Mouse (Mus musculus) kidney, adult 2 months (tissue): ENCODE results near the gene Pafah1b2. TPM values are rescaled to one million over a fixed set of nuclear protein-coding genes. Genes with fewer than 3 reads are reported as not detected.
A peak's percentile ranks its signal among the peaks of the same experiment; 100 is the strongest.

Experiments
- DNase-seq: peaks from one replicate; pipeline ENCODE4 v3.0.0; 2021
- H3K27ac ChIP-seq: fragments of 200-500 bp; 2 replicates; pipeline ENCODE4 v1.5.1; 2012; ENCODE audit warnings: low read depth, low read length, control low read depth, inconsistent platforms; ENCODE audit not compliant: insufficient read depth
- H3K27me3 ChIP-seq: fragments of 200-500 bp; replicated peaks from 2 replicates; pipeline ENCODE4 v1.6.1; 2012; ENCODE audit warnings: mild to moderate bottlenecking, moderate library complexity, low read length, inconsistent platforms; ENCODE audit not compliant: control insufficient read depth, insufficient read depth
- H3K36me3 ChIP-seq: fragments of 200-500 bp; 2 replicates; pipeline ENCODE4 v1.6.1; 2012; ENCODE audit warnings: mild to moderate bottlenecking, moderate library complexity, low read length, inconsistent platforms; ENCODE audit not compliant: control insufficient read depth, insufficient read depth
- H3K4me1 ChIP-seq: fragments of 200-500 bp; 2 replicates; pipeline ENCODE4 v1.6.1; 2011; ENCODE audit warnings: low read length; ENCODE audit not compliant: control insufficient read depth, insufficient read depth
- H3K4me3 ChIP-seq: fragments of 200-500 bp; 2 replicates; pipeline ENCODE4 v1.5.1; 2011; ENCODE audit warnings: mild to moderate bottlenecking, low read depth, low read length, control low read depth; ENCODE audit not compliant: insufficient read depth
- CTCF ChIP-seq: fragments of 200-500 bp; conservative IDR thresholded peaks from 2 replicates; pipeline ENCODE4 v1.5.1; 2011; ENCODE audit warnings: low read depth, mild to moderate bottlenecking, control low read depth, low read length, moderate library complexity, mixed read lengths; ENCODE audit not compliant: insufficient read depth, insufficient read length
- POLR2A ChIP-seq: fragments of 200-500 bp; IDR thresholded peaks from one replicate; pipeline ENCODE4 v1.6.1; 2011; ENCODE audit warnings: low read depth, low read length, control low read depth
- WGBS: fragments of 180-500 bp; shearing (Covaris S2); methylation state at CpG from one replicate; pipeline ENCODE4 v1.1.7; 2018; 5-methylcytosine and 5-hydroxymethylcytosine counted together
- polyA plus RNA-seq: library from polyadenylated mRNA; depleted of rRNA; stranded (reverse); fragments of >200 nt; gene quantifications from 2 replicates; pipeline ENCODE4 v1.2.3, GENCODE M21; 2012

The Pafah1b2 gene
- polyA plus RNA-seq, 1 experiment: 21.1 TPM

DNA sequence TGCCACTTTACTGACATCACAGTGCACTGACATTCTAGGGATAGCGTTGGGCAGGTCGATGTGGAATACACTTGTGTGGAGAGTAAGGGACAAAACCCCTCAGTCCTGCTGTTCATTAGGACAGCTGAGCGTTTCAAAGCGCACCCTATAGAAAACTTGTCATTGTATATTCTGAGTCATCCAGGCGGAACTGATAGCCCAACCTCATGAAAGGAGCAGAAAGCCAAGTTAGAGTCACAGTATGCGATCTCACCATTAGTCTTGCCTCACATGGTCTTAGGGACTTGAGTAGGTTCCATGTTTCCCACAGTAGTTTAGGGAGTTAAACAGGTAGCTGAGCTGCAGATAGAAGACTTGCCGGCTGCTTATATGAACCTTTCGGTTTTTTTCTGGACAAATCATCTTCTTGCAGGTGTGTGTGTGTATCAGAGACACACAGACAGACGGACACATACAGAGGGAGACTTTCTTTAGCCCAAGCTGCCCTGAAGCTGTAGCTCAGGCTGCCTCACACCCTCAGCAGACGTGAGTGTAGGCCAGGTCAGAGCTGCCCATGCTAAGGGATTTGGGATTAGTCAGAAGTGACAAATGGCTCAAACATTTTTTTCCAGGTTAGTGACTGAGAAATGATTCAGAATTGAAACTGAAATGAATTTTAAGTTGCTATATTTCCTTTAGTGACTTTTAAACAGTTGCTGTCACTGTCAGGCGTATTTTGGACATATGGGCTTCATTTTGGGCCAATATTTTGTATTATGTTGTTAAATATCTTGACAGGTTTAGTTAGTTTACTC is 34.4 kb upstream of the Pafah1b2 start:
- Histone ChIP-seq H3K36me3 (no peaks in the 10 kb centered on the region), H3K4me3 (no peak overlapping the region), H3K27ac (no peak overlapping the region), H3K27me3 (no peaks in the 10 kb centered on the region), H3K4me1 (peaks cover 15% of the 10 kb centered on the region; the same call in 1 of the 2 replicates)
- TF ChIP-seq POLR2A (no peak), CTCF (no peak)
- 83% methylated on average over 11 of the region's 11 CpGs for WGBS
- no peak for DNase-seq

DNA sequence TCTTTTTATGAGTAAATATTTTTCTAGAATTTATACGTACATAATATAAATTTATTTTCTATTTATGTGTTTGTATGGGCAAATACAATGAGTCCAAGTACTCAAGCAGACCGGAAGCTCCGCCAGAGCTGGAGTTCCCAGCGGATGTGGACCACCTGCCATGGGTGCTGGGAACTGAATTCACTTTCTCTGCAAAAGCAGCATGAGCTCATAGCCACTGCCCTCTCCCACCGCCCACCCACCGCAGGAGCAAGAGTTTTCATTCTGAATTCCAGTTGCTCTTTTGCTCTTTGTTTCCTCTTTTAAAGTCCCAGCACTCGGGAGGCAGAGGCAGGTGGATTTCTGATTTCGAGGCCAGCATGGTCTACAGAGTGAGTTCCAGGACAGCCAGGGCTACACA is 31.1 kb upstream of the Pafah1b2 start:
- Histone ChIP-seq H3K27me3 (no peaks in the 10 kb centered on the region), H3K4me1 (peaks cover 10% of the 10 kb centered on the region; the same call in 1 of the 2 replicates), H3K27ac (no peak overlapping the region), H3K36me3 (no peaks in the 10 kb centered on the region), H3K4me3 (no peak overlapping the region)
- no peak for DNase-seq
- 94% methylated on average over 8 of the region's 8 CpGs for WGBS
- TF ChIP-seq POLR2A (no peak), CTCF (no peak)

DNA sequence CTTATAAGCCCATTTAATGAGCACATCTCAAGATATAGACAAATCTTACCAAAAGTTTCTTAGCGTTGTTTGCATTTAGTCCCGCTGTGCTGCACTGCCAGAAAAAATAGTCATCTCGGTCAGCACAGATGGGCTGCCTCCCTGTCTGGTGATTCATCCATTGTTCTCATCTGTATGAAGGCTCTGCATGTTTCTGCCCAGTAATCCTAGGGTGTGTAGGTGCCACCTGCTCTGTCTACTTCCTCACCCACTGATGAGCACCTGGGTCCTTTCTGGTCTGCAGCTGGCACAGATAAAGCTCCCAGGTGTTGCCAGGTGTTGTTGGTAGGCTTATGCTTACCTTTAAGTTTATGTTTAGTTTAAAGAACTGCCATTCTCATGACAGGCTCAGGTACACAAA is 29.9 kb upstream of the Pafah1b2 start:
- TF ChIP-seq CTCF (no peak), POLR2A (no peak)
- no peaks in the 10 kb centered on the region for H3K27me3 ChIP-seq
- no peak overlapping the region for H3K27ac ChIP-seq
- H3K4me3 ChIP-seq: no peak overlapping the region
- DNase-seq: no peak
- H3K36me3 ChIP-seq: no peaks in the 10 kb centered on the region
- 86% methylated on average over 3 of the region's 3 CpGs for WGBS
- peaks cover 13% of the 10 kb centered on the region; the same call in 1 of the 2 replicates for H3K4me1 ChIP-seq

DNA sequence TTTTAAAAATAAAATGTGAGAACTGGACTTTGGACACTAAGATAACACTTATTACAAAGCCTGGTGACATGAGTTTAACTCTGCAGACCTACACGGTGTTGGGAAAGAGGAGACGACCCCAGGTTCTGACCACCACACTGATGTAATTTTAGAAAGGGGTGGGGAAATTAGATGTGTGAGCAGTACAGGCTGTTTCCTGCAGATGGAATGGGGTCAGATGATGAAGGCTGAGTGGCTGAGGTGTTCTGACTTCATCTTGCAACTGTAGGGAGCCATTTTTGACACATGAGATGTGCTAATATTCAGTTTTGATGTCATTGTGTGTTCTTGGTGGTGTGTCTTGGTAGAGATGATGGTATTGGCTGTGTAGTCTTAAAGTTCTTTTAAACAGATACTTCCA is 28.7 kb upstream of the Pafah1b2 start:
- DNase-seq: no peak
- WGBS: 61% methylated on average over 2 of the region's 2 CpGs
- peaks cover 11% of the 10 kb centered on the region; the same call in 1 of the 2 replicates for H3K4me1 ChIP-seq
- TF ChIP-seq POLR2A (no peak), CTCF (no peak)
- H3K4me3 ChIP-seq: no peak overlapping the region
- H3K27ac ChIP-seq: no peak overlapping the region
- no peaks in the 10 kb centered on the region for H3K36me3 ChIP-seq
- no peaks in the 10 kb centered on the region for H3K27me3 ChIP-seq

DNA sequence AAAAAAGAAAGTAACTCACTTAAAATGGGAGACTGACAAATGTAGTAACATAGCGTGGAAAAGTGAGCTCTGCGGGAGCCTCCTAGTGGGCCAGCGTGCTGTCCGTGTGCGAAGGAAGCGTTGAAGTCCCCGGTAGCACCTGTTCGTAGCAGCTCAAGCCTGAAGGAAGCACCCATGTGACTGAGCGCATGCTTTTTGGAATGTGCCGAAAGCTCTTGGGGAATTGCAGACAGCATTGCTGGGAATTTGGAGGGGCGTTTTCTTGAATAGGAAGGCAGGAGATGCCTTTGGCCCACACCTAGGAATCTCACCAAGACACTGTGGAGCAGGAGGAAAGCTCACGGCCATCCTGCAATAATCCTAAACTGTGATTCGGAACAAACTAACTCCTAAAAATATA is 26.3 kb upstream of the Pafah1b2 start:
- Histone ChIP-seq H3K4me1 (peaks cover 24% of the 10 kb centered on the region), H3K27ac (no peak overlapping the region), H3K4me3 (no peak overlapping the region), H3K36me3 (no peaks in the 10 kb centered on the region), H3K27me3 (no peaks in the 10 kb centered on the region)
- TF ChIP-seq CTCF (no peak), POLR2A (no peak)
- WGBS: 62% methylated on average over 13 of the region's 13 CpGs
- DNase-seq: peak; percentile 48

DNA sequence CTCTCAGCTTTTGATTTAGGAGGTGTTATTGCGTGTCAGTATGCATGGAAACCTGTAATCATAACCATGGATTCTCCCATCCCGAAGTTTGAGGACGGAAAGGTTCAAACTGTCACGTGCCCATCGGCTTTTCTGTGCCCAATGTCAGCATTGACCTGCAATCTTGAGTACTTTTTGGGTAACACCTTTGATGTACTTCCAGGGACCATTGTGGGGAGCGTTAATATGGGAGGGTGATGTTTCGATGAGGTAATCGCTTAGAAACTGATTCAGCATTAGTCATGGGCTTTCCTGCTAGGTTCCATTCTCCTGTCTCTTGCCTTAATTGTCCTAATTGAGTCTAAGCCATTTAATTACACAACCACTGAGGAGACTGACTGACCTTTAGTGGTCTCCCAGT is 24.4 kb upstream of the Pafah1b2 start:
- no peak overlapping the region for H3K4me3 ChIP-seq
- no peaks in the 10 kb centered on the region for H3K27me3 ChIP-seq
- H3K4me1 ChIP-seq: peaks cover 39% of the 10 kb centered on the region
- no peak overlapping the region for H3K27ac ChIP-seq
- no peaks in the 10 kb centered on the region for H3K36me3 ChIP-seq
- TF ChIP-seq POLR2A (no peak), CTCF (no peak)
- 96% methylated on average over 8 of the region's 8 CpGs for WGBS
- DNase-seq: no peak

DNA sequence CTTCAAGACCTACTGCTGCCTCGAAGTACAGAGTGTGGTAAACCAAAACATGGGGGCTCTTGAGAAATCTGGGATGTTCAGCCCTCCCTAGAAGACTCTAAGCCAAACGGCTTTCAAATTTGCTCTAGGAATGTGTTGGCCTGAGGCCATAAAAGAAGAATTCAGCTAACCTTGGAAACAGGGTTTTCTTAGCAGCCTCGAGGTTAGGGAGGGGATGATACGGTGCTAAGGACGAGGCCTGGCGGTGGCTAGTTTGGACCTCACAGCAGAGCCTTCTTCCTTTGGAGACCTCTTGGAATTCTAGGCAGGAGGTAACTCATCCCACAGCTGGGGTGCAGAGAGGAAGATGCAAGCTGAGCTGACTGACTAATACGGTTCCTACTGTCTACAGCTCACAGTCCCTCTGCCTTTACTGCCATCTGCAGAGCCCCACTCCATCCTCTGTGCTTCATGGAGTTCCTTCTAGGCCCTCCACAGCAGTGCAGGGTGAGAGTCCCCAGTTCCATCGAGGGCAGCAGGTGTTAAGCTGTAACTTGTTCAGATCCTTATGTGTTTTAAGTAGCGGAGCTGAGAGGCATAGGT is 22.9 kb upstream of the Pafah1b2 start:
- no peak overlapping the region for H3K4me3 ChIP-seq
- 27% methylated on average over 9 of the region's 9 CpGs for whole genome bisulfite sequencing
- DNase-seq: peak; percentile 57
- no peaks in the 10 kb centered on the region for H3K36me3 ChIP-seq
- no peak overlapping the region for H3K27ac ChIP-seq
- H3K4me1 ChIP-seq: peaks cover 50% of the 10 kb centered on the region
- TF ChIP-seq POLR2A: no peak
- TF ChIP-seq CTCF: no peak
- no peaks in the 10 kb centered on the region for H3K27me3 ChIP-seq
